Mouse (Mus musculus) erythroblast, adult 5-6 weeks (primary cell): Measurements from ENCODE around the gene Ahdc1. TPM values are rescaled to one million over a fixed set of nuclear protein-coding genes. Genes with fewer than 3 reads are reported as not detected.
A peak's percentile ranks its signal among the peaks of the same experiment; 100 is the strongest.

Experiments
- ATAC-seq: replicated peaks from 2 replicates; pipeline ENCODE4 v1.8.0; 2016; ENCODE audit warnings: moderate number of reproducible peaks, mild to moderate bottlenecking, moderate TSS enrichment, inconsistent platforms; ENCODE audit not compliant: poor library complexity, low FRiP score, severe bottlenecking
- total RNA-seq, 2 experiments: library from RNA; stranded (forward) in 1 of 2; stranded (reverse) in 1 of 2; fragments of 150-400 nt in 1 of 2; fragments of 200-764, 138-1000 nt in 1 of 2; gene quantifications; 2 replicates each; pipeline versions ENCODE4 v1.2.3 to v1.2.4; 2015 to 2017; ENCODE audit warnings: low replicate concordance in 2 of 2

Ahdc1 gene
- 1.2 and 10.2 TPM in 2 replicates for total RNA-seq (2015; ENCODE audit: low replicate concordance)
- 0.17 and 4.2 TPM in 2 replicates for total RNA-seq (2017; ENCODE audit: low replicate concordance)

- peak; percentile 86 for ATAC-seq
Measured at GRCm38 (mm10) chr4:133011028-133011820, at the start of gene Ahdc1. Gene Ahdc1 (plus strand): TSS chr4:133011260.

GRCm38 (mm10) chr4:132961866-132962265 lies 49.2 kb upstream of the Ahdc1 start:
- no peak for ATAC-seq

GRCm38 (mm10) chr4:132962628-132963027 lies 48.4 kb upstream of the Ahdc1 start:
- ATAC-seq: no peak

- ATAC-seq: no peak
Measured at GRCm38 (mm10) chr4:132963436-132963835, 47.6 kb upstream of the Ahdc1 start.

GRCm38 (mm10) chr4:132964064-132964463 lies 47.0 kb upstream of the Ahdc1 start:
- no peak for ATAC-seq

- no peak for ATAC-seq
Measured at GRCm38 (mm10) chr4:132964473-132964872, 46.6 kb upstream of the Ahdc1 start.

GRCm38 (mm10) chr4:132968105-132968938 lies 42.7 kb upstream of the Ahdc1 start:
- ATAC-seq: no peak

- ATAC-seq: no peak
Measured at GRCm38 (mm10) chr4:132971601-132972000, 39.5 kb upstream of the Ahdc1 start.

- ATAC-seq: no peak
Measured at GRCm38 (mm10) chr4:132972101-132972500, 39.0 kb upstream of the Ahdc1 start.

- ATAC-seq: no peak
Measured at GRCm38 (mm10) chr4:132972556-132972955, 38.5 kb upstream of the Ahdc1 start.

- ATAC-seq: no peak
Measured at GRCm38 (mm10) chr4:132973186-132973585, 37.9 kb upstream of the Ahdc1 start.

GRCm38 (mm10) chr4:132973814-132974398 lies 37.2 kb upstream of the Ahdc1 start, which contains the start of gene Fgr:
Gene Fgr (plus strand): TSS chr4:132974095.
- no peak for ATAC-seq

- no peak for ATAC-seq
Measured at GRCm38 (mm10) chr4:132974904-132975303, 36.2 kb upstream of the Ahdc1 start.

- ATAC-seq: no peak
Measured at GRCm38 (mm10) chr4:132975791-132976190, 35.3 kb upstream of the Ahdc1 start.

GRCm38 (mm10) chr4:132976729-132977128 lies 34.3 kb upstream of the Ahdc1 start:
- no peak for ATAC-seq

- ATAC-seq: no peak
Measured at GRCm38 (mm10) chr4:132977597-132977996, 33.5 kb upstream of the Ahdc1 start.

GRCm38 (mm10) chr4:132979186-132979585 lies 31.9 kb upstream of the Ahdc1 start:
- no peak for ATAC-seq

- no peak for ATAC-seq
Measured at GRCm38 (mm10) chr4:132981621-132982020, 29.4 kb upstream of the Ahdc1 start.

GRCm38 (mm10) chr4:132982999-132983398 lies 28.1 kb upstream of the Ahdc1 start:
- ATAC-seq: no peak
